Mouse (Mus musculus) hindbrain, embryonic 13.5 days (tissue): Measurements from ENCODE around the gene Psat1. TPM values are rescaled to one million over a fixed set of nuclear protein-coding genes. Genes with fewer than 3 reads are reported as not detected.
A peak's percentile ranks its signal among the peaks of the same experiment; 100 is the strongest.

ENCODE experiments used
- ATAC-seq: fragments of 200-750 bp; cut with Nextera tagmentation; 2 replicates; pipeline ENCODE4 v1.8.0; 2017; ENCODE audit warnings: moderate TSS enrichment; ENCODE audit not compliant: low FRiP score
- H3K27ac ChIP-seq: fragments of 300-500 bp; sonication (generic); 2 replicates; pipeline ENCODE4 v1.5.1; 2015; ENCODE audit warnings: inconsistent platforms, mild to moderate bottlenecking, moderate library complexity
- H3K27me3 ChIP-seq: fragments of 300-500 bp; sonication (generic); 2 replicates; pipeline ENCODE4 v1.6.1; 2015; ENCODE audit warnings: mild to moderate bottlenecking, inconsistent platforms
- H3K36me3 ChIP-seq: fragments of 300-500 bp; sonication (generic); 2 replicates; pipeline ENCODE4 v1.6.1; 2015; ENCODE audit warnings: mild to moderate bottlenecking, inconsistent platforms
- H3K4me1 ChIP-seq: fragments of 300-500 bp; sonication (generic); replicated peaks from 2 replicates; pipeline ENCODE4 v1.6.1; 2015; ENCODE audit warnings: inconsistent platforms
- H3K4me2 ChIP-seq: fragments of 300-500 bp; sonication (generic); 2 replicates; pipeline ENCODE4 v1.6.1; 2015; ENCODE audit warnings: inconsistent platforms, mild to moderate bottlenecking, moderate library complexity
- H3K4me3 ChIP-seq: fragments of 300-500 bp; sonication (generic); 2 replicates; pipeline ENCODE4 v1.5.1; 2015; ENCODE audit warnings: mild to moderate bottlenecking, inconsistent platforms
- H3K9ac ChIP-seq: fragments of 300-500 bp; sonication (generic); 2 replicates; pipeline ENCODE4 v1.6.1; 2015; ENCODE audit warnings: mild to moderate bottlenecking, inconsistent platforms
- H3K9me3 ChIP-seq: fragments of 300-500 bp; sonication (generic); 2 replicates; pipeline ENCODE4 v1.6.1; 2016; ENCODE audit warnings: inconsistent platforms
- WGBS: fragments of 180-500 bp; shearing (Covaris S2); methylation state at CpG from one replicate; pipeline ENCODE4 v1.1.7; 2015; 5-methylcytosine and 5-hydroxymethylcytosine counted together
- polyA plus RNA-seq: library from polyadenylated mRNA; unstranded; fragments of >200 nt; fragmentation: Nextera tagmentation; extraction: Ambion mirVana; gene quantifications from 2 replicates; pipeline ENCODE4 v1.2.1, GENCODE M21; 2015

Psat1 gene
- polyA plus RNA-seq: 87.6 and 116 TPM in 2 replicates

DNA sequence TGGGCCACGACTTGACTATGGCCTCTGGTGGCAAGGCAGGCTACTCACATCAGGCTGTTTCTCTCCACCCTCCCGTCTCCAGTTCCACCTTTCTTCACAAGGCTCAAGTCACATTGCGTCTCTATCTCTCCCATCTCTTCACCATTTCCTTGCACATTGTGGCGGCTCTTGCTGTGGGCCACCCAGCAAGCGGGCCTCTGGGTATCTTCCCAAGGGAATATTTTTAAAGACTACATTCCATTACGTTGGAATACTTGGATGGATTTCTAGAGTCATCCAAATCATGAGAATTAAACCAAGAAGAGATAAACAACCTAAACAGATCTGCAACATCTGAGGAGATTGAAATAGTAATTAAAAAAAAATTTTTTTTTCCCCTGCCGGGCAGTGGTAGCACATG lies at the start of gene Psat1:
TSS of gene Psat1 (minus strand) at position 101 of the 400 bp plus-strand sequence.
- Histone ChIP-seq H3K4me1 (no peaks in the 10 kb centered on the region), H3K9ac (no peak within 1 kb of the TSS), H3K9me3 (no peaks in the 10 kb centered on the region), H3K27me3 (no peaks in the 10 kb centered on the region), H3K4me3 (no peak within 1 kb of the TSS), H3K36me3 (no peaks in the 10 kb centered on the region; the same call in 1 of the 2 replicates), H3K27ac (no peak within 1 kb of the TSS), H3K4me2 (no peak within 1 kb of the TSS)
- WGBS: 90% methylated on average over 7 of the region's 7 CpGs
- ATAC-seq: no peak

- H3K9me3 ChIP-seq: no peaks in the 10 kb centered on the region
- H3K4me3 ChIP-seq: no peak overlapping the region
- no peaks in the 10 kb centered on the region for H3K27me3 ChIP-seq
- H3K36me3 ChIP-seq: 0 out of 2 replicates have a peak, but pooled peaks cover 2% of the 10 kb centered on the region
- H3K27ac ChIP-seq: no peak overlapping the region
- no peak for ATAC-seq
- H3K4me1 ChIP-seq: 0 out of 2 replicates have a peak, but pooled peaks cover 4% of the 10 kb centered on the region
- 81% methylated on average over 1 of the region's 1 CpGs for WGBS
- H3K9ac ChIP-seq: no peak overlapping the region
- no peak overlapping the region for H3K4me2 ChIP-seq
Measured at GRCm38 (mm10) chr19:15990102-15990501, 43.0 kb upstream of the Psat1 start.

GRCm38 (mm10) chr19:15985172-15985713 lies 38.1 kb upstream of the Psat1 start:
- peak overlapping the region; percentile 96; the same call in 1 of the 2 replicates for H3K27ac ChIP-seq
- no peak for ATAC-seq
- peaks cover 26% of the 10 kb centered on the region for H3K4me1 ChIP-seq
- WGBS: 30% methylated on average over 10 of the region's 10 CpGs
- peak overlapping the region; percentile 95 for H3K9ac ChIP-seq
- 0 out of 2 replicates have a peak, but pooled peaks cover 3% of the 10 kb centered on the region for H3K36me3 ChIP-seq
- H3K4me3 ChIP-seq: peak overlapping the region; percentile 86
- H3K4me2 ChIP-seq: peak overlapping the region; percentile 65
- H3K9me3 ChIP-seq: no peaks in the 10 kb centered on the region
- no peaks in the 10 kb centered on the region for H3K27me3 ChIP-seq

DNA sequence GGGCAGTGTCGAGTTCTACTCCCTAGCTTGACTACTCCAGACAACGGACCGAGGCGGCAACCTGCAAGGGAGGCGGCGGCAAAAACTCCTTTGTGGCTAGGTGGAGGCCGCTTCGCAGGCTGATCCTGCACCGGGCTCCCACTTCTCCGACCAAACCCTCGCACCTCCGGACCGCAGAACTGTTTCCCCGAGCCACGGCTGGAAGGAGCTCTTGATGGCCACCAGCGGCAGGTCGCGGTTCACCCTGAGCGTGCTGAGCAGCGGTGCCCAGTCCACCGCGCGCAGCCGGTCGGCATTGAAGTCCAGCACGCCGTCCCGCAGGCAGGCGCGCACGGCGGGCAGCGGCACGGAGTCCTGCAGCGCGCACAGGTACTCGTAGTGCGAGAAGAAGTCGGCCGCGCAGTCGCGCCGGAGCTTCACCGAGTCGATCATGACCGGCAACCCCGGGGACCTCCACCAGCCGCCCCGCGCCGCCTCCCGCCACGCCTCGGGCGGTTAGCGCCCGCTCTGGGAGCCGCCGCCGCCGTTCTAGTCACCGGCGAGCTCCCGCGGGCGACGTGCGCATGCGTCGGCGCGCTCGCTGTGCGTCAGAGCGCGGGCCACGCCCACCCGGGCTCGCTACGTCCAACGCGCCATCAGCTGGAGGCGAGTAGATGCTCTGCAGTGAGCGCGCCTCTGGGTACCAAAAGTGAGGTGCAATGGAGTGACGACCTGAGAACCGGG lies 37.5 kb upstream of the Psat1 start, which contains the start of gene Cep78:
TSS of gene Cep78 (minus strand) at position 541 of the 723 bp plus-strand sequence.
- no peaks in the 10 kb centered on the region for H3K27me3 ChIP-seq
- under 1% methylated on average over 88 of the region's 88 CpGs for WGBS
- no peaks in the 10 kb centered on the region for H3K9me3 ChIP-seq

GRCm38 (mm10) chr19:15983739-15984344 lies 36.7 kb upstream of the Psat1 start:
- Histone ChIP-seq H3K9ac (peak overlapping the region; percentile 95), H3K4me1 (peaks cover 26% of the 10 kb centered on the region), H3K9me3 (no peaks in the 10 kb centered on the region), H3K27me3 (no peaks in the 10 kb centered on the region), H3K36me3 (peaks cover 5% of the 10 kb centered on the region; the same call in 1 of the 2 replicates), H3K4me2 (peak overlapping the region; percentile 65), H3K27ac (peak overlapping the region; percentile 96), H3K4me3 (peak overlapping the region; percentile 86)
- 51% methylated on average over 15 of the region's 15 CpGs for WGBS
- ATAC-seq: no peak

More for the DNA sequence above, 37.5 kb upstream of the Psat1 start, which contains the start of gene Cep78:
- H3K36me3 ChIP-seq: 0 out of 2 replicates have a peak, but pooled peaks cover 4% of the 10 kb centered on the region
- ATAC-seq: peak; percentile 89
- H3K27ac ChIP-seq: peak within 1 kb of the TSS; percentile 96
- H3K4me2 ChIP-seq: peak within 1 kb of the TSS; percentile 65
- peaks cover 26% of the 10 kb centered on the region for H3K4me1 ChIP-seq
- H3K9ac ChIP-seq: peak within 1 kb of the TSS; percentile 95
- H3K4me3 ChIP-seq: peak within 1 kb of the TSS; percentile 86

GRCm38 (mm10) chr19:15982926-15983738 lies 36.0 kb upstream of the Psat1 start:
- no peak overlapping the region for H3K9ac ChIP-seq
- peak overlapping the region; percentile 86 for H3K4me3 ChIP-seq
- H3K36me3 ChIP-seq: peaks cover 9% of the 10 kb centered on the region; the same call in 1 of the 2 replicates
- ATAC-seq: no peak
- H3K27me3 ChIP-seq: no peaks in the 10 kb centered on the region
- 45% methylated on average over 9 of the region's 10 CpGs for whole genome bisulfite sequencing
- H3K9me3 ChIP-seq: no peaks in the 10 kb centered on the region
- peaks cover 26% of the 10 kb centered on the region for H3K4me1 ChIP-seq
- H3K4me2 ChIP-seq: peak overlapping the region; percentile 65
- H3K27ac ChIP-seq: peak overlapping the region; percentile 44; the same call in 1 of the 2 replicates

GRCm38 (mm10) chr19:15981861-15982260 lies 34.7 kb upstream of the Psat1 start:
- Histone ChIP-seq H3K9me3 (no peaks in the 10 kb centered on the region), H3K27me3 (no peaks in the 10 kb centered on the region), H3K36me3 (peaks cover 20% of the 10 kb centered on the region), H3K4me2 (peak overlapping the region; percentile 65; the same call in 1 of the 2 replicates), H3K4me3 (no peak overlapping the region), H3K27ac (peak overlapping the region; percentile 3; the same call in 1 of the 2 replicates), H3K9ac (peak overlapping the region; percentile 9; the same call in 1 of the 2 replicates), H3K4me1 (peaks cover 26% of the 10 kb centered on the region)
- ATAC-seq: peak; percentile 32; the same call in 1 of the 2 replicates
- WGBS: 63% methylated on average over 4 of the region's 4 CpGs

DNA sequence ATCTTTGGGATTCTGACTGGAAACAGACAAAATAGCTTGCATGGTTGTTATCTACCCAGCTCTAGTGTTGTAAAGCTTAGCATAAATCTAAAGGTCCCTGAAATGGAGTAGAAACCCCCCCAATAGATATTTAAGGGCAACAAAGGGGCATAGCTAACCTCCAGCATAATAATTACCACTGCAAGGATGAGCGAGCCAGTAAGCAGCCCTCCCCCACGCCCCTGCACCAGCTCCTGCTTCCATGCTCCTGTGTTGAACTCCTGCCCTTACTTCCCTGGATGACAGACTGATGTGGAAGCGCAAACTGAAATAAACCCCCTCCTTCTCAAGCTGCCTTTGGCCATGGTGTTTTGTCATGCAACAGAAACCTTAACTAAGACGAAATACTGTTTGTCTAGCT lies 26.2 kb upstream of the Psat1 start:
- no peaks in the 10 kb centered on the region for H3K9me3 ChIP-seq
- ATAC-seq: no peak
- no peak overlapping the region for H3K27ac ChIP-seq
- H3K4me1 ChIP-seq: no peaks in the 10 kb centered on the region; the same call in 1 of the 2 replicates
- H3K4me3 ChIP-seq: no peak overlapping the region
- WGBS: 55% methylated on average over 4 of the region's 4 CpGs
- H3K4me2 ChIP-seq: no peak overlapping the region
- peaks cover 88% of the 10 kb centered on the region for H3K36me3 ChIP-seq
- H3K9ac ChIP-seq: no peak overlapping the region
- H3K27me3 ChIP-seq: no peaks in the 10 kb centered on the region

- Histone ChIP-seq H3K9me3 (no peaks in the 10 kb centered on the region), H3K27me3 (no peaks in the 10 kb centered on the region), H3K4me3 (no peak overlapping the region), H3K4me1 (no peaks in the 10 kb centered on the region), H3K27ac (no peak overlapping the region), H3K9ac (no peak overlapping the region), H3K4me2 (no peak overlapping the region), H3K36me3 (peaks cover 76% of the 10 kb centered on the region)
- WGBS: 62% methylated on average over 3 of the region's 3 CpGs
- peak; percentile 66; the same call in 1 of the 2 replicates for ATAC-seq
Measured at GRCm38 (mm10) chr19:15965082-15965481, 17.9 kb upstream of the Psat1 start.

DNA sequence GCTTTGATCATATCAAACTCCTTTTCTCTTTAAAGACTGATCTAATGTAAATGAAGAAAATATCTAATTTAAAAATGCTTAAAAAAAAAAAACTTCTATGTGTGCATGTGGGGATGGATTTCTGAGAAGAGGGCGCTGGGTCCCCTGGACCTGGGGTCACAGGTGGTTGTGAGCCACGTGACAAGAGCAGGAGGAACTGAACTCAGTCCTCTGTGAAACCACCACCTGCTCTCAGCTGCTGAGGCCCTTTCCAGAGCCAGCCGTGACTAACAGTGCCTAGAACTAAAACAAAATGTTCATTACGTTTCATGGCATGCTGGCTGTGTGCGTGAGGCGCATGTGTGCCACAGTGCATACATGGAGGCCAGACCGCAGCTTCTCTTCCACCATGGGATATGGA lies 17.4 kb upstream of the Psat1 start:
- no peaks in the 10 kb centered on the region for H3K27me3 ChIP-seq
- H3K36me3 ChIP-seq: peaks cover 76% of the 10 kb centered on the region
- WGBS: 93% methylated on average over 7 of the region's 7 CpGs
- no peak overlapping the region for H3K4me3 ChIP-seq
- no peak overlapping the region for H3K4me2 ChIP-seq
- ATAC-seq: 0 out of 2 replicates have a peak, but pooled peaks have one; percentile 24
- H3K27ac ChIP-seq: no peak overlapping the region
- H3K4me1 ChIP-seq: no peaks in the 10 kb centered on the region
- no peaks in the 10 kb centered on the region for H3K9me3 ChIP-seq
- no peak overlapping the region for H3K9ac ChIP-seq

DNA sequence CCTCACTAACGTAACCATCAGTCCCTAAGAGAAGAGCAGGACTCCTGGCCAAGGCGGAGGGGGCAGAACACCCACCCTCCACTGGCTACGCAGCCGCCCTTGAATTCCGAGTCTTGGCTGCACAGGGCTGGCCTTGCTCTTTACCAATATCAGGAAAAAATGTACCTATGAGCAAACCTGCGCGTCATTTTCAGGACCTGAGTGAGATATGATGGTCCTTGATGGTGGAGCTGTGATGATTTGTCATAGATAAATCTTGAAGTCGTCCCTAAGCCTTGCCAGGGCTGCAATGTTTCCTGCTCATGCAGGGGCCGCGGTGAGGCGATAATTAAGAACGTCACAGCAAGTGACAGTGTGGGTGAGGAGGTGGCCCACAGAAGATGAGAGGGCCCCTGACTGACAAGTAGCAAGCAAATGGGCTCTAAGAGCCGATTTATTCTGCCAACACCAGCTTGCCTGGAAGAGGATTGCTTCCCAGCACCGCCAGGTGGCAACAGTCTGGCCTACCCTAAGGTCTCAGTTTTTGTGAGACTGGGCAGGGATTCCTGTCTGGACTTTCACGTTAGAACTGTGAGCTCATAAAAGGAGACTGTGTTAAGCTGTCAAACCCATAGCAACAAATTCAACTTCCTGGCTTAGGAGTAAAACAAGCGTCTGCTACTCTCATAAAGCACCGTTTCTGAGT lies 16.0 kb upstream of the Psat1 start:
- no peaks in the 10 kb centered on the region for H3K9me3 ChIP-seq
- H3K27ac ChIP-seq: no peak overlapping the region
- peaks cover 77% of the 10 kb centered on the region for H3K36me3 ChIP-seq
- H3K9ac ChIP-seq: no peak overlapping the region
- no peaks in the 10 kb centered on the region for H3K4me1 ChIP-seq
- 89% methylated on average over 17 of the region's 17 CpGs for WGBS
- no peak overlapping the region for H3K4me3 ChIP-seq
- H3K4me2 ChIP-seq: no peak overlapping the region
- ATAC-seq: no peak
- H3K27me3 ChIP-seq: no peaks in the 10 kb centered on the region
